Mouse (Mus musculus): ENCODE data around the gene Tpp1.
"Not testable (repeated sequence)": the region's sequence is repeated elsewhere in the genome, so short reads cannot be mapped to it uniquely, and the experiment has no call there.

Tpp1 gene

DNA sequence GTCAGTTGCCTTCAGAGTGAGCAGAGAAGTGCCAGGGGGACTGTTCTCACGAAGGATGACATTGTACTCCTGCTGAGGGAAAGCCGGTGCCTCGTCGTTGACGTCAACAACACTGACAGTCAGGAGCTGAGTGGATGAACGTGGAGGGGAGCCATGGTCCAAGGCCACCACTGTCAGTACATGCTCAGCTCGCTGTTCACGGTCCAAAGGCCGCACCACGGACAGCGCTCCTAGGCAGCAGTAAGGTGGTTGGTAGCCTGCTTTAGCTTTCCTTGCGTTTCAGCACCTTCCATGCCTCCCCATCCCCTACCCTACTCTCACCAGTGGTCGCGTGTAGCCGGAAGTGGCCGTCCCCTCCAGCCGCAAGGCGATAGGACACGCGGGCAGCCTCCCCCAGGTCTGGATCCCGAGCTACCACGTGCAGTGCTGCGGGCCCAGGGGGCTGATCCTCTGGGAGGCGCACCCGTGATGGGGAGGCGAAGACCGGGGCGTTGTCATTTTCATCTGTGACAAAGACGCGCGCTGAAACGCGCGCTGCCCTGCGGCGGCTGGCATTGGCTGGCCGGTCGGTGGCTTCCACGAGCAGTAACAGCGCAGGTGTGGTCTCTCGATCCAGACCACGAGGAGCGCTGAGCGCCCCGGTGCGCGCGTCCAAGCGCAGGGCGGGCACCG, 9.9 kb upstream of the Tpp1 start:
- no peak for DNase-seq

DNA sequence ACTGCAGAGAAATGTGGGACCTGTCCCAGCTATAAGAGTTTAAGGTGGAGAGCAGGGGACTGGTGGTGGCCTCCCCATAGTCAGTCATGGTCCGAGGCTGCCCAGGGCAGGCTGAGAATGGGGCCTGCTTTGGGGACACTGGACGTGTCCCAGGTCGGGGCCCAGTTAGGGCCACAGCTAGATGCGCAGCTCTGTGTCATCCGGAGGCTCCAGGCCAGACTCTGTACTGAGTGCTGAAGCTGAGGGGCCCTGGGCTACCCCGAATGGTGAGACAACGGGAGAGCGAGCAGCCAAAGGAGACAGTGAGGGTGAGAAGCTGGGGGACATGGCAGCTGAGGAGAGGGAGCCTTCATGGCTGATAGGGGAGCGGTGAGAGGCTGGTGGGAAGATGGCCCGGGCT, 1.2 kb upstream of the Tpp1 start:
- no peak for DNase-seq

DNA sequence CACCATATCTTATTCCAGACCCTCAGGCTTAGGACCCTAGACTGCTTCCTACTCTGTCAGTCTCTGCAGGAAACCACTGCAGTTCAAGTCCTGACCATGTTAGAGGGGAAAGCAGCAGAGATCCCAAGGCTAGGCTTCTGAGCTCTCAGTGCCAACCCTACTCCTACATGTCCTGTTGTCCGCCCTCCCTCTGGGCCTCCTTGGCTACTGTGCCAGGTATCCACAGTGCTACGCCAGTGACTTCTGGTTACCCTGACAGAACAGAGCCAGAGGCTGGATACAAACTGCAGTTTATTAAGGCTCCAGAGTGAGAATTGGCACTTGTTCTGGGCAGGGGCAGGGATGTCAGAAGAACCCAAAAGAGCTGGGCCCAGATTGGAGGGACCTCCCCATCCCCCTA, 681 bp upstream of the Tpp1 start:
- DNase-seq: no peak

DNA sequence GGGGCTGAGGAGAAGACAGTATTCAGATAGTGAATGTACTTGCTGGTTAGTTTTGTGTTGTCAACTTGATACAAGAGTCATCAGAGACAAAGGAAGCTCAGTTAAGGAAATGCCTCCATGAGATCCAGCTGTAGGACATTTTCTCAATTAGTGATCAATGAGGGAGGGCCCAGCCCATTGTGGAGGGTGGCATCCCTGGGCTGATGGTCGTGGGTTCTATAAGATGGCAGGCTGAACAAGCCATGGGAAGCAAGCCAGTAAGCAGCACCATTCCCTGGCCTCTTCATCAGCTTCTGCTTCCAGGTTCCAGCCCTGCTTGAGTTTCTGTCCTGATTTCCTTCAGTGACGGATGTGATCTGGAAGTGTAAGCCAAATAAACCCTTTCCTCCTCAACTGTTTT, 4.3 kb downstream of the Tpp1 start:
- no peak for DNase-seq

DNA sequence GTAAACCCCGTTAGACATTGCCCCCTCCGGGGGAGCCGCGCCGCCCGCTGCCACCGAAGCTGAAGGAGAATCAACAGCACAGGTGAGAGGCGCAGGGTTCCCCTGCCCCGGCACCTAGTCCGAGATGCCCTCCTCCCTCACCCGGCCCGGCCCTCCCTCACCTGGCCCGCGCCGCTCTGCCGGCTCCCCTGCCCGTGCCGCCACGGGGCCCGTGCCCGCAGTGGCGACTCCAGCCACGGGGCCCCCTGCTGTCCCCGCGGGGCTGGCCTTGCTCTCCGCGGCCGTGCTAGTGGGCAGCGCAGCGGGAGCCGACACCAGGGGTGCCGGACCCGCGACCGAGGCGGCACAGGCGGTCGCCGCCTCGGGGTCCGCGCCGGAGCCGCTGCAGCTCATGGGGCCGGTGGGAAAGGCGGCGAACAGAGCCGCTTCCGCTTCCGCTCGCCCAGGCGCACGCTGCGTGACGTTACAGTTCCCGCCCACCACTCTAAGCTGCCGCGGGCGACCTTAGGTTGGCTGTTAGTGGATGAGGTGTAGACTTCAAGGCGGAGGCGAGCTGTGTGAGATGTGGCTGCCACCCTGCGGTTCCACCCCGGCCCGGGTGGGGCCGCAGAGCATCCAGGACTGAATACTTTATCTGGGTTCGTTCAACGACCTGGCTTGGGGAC, 8.0 kb downstream of the Tpp1 start, which contains the start of gene Taf10:
Taf10 (minus strand) TSS at position 436 of the 665 bp plus-strand sequence.
- peak; percentile 87 for DNase-seq

GRCm38 (mm10) chr7:105743246-105743925, 8.6 kb downstream of the Tpp1 start:
- not testable (repeated sequence) for DNase-seq

- DNase-seq: not testable (repeated sequence)
These were observed 9.4 kb downstream of the Tpp1 start for GRCm38 (mm10) chr7:105742539-105743215.

GRCm38 (mm10) chr7:105741978-105742377, 10.1 kb downstream of the Tpp1 start:
- DNase-seq: no peak

DNA sequence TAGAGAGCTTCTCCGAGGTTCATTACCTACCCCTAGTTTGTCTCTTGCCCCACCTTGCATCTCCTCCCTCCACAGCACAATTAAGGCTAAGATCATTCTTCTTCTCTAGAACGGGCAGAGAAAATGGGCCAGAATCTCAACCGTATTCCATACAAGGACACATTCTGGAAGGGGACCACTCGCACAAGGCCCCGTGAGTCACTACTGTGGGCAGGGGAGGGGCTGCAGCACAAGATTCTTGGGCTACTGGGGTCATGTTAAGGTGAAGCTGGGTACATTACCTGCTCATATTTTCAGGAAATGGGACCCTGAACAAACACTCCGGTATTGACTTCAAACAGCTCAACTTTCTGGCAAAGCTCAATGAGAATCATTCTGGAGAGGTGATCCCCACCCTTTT, 11.2 kb downstream of the Tpp1 start:
- no peak for DNase-seq

DNA sequence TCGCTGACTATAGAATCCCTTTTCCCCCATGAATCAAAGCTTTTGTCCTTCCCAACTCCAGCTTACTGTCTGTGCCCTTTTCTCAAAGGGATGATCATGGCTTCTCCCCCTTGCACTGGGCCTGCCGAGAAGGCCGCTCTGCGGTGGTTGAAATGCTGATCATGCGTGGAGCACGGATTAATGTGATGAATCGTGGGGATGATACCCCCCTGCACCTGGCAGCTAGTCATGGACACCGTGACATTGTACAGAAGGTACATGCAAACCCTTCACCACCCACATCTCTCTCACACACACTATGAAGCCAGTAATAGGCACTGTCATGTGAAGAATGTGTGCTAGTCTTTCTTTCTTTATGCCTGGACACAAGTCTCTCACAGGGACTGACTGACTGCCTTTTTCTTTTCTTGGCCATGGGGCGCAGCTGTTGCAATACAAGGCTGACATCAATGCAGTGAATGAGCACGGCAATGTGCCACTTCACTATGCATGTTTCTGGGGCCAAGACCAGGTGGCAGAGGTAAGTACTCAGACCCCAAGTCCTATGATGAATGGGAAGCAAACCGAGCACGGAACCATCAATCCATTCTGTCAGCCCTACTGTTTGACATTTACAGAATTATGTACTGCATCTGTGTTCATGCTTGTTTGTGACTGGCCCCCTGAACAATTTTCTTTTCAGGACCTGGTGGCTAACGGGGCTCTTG, 11.8 kb downstream of the Tpp1 start:
- DNase-seq: no peak

DNA sequence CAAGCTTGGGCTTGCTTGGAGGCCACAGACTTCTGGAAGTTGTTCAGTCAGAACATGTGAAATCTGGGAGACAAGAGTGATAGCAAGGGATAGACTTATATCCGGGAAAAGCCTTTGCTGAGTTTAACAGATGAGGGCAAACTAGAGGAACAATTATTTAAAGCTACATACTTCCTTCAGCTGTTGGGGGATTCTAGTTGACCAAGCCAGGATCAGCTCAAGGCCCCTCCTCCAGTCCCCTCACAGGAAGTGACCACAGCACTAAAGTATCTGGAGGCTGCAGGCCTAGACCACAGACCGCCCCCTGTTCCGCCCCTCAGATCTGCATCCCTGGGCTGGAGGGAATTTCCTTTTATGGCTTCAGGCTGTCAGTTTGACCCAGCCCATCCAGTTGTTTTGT, 13.1 kb downstream of the Tpp1 start:
- DNase-seq: no peak

DNA sequence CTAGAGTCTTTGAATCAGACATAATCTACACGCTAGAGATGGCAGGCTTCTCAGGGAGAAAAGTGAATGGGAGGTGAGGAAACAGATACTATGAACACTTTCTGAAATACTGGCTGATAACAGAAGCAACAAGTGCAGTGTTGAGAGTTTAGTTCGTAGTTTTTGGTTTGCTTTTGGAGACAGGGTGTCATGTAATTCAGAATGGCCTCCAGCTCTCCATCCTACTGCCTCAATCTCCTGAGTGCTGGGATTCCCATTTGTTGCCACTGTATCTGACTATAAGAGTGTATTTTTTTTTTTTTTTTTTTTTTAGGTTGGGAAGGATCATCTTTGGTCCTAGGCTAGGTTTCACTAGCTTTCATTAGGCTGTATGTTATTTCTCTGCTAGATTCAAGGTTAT, 13.7 kb downstream of the Tpp1 start:
- no peak for DNase-seq

DNA sequence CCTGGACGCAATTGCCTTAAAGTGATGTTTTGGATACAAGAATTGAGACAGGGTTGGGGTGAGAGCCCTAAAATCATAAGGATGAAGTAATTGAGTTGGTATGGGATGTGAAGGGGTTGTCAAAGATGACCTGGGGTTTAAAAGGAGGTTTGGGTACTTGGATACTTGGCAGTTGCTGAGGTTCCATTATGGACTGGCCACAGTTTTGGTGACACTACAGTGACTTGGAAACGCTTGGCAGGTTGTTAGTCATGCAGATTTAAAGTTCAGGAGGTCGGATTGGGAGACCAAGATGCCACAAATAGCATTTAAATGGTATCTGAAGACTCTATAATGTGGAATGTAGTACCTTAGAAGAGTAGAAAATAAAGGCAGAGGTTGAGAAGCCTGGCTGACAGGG, 14.4 kb downstream of the Tpp1 start:
- DNase-seq: no peak

DNA sequence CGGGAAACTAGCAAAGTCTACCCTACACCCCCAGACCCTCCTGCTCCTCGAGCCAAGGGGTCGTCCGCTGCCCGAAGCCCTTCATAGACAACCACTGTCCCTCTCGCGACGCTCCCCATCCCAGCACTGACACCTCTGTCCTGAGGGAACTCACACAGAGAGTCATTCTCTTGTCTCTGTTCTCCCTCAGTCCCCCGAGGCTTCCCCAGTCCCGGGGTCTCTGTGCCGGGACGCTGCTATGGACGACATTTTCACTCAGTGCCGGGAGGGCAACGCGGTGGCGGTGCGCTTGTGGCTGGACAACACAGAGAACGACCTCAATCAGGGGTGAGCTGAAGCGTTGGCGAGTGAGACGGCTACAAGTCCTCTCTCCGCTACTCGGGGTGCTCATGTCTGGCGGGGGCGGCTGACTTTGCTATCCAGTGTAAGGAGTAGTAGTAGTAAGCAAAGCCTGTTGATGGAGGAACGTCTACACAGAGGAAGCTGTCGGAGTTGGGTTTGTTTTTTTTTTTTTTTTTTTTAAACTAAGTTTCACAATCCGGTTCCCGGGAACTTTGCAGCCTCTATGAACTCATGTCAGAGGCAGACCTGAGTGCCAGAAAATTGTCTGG, 15.0 kb downstream of the Tpp1 start, which contains the start of gene Rrp8:
Rrp8 (minus strand) TSS at position 475 of the 611 bp plus-strand sequence.
- DNase-seq: no peak

DNA sequence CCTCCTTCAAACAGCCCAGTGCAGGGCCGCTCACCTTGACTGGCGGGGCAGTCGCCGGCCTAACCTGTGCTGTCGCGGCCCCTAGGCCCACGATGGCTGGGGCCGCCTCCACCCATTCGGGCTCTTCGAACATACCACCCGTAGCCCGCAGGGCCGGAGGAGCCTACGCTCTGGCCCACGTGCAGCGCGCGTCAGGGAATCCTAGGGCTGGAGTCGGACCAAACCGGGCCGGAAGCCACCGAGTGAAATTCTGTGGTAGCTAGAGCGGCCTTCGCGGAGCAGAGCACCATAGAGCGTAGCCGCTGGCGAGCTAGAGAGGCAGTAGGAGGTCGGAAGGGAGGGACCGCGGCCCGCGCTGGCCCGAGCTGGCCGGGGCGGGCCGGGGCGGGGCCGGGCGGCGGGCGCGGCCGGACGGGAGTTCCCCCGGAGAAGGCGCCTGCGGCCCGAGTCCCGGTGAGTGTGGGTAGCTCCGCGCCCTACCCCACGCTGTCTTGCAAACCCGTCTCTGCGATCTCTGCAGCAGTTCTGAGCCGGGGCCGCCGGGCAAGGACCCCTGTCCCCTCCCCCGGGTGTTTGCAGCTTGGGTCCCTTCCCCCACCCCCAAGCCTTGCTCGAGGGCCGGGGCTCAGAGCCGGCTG, 15.7 kb downstream of the Tpp1 start, which contains the start of gene Ilk:
Ilk (plus strand) TSS at position 329 of the 638 bp plus-strand sequence.
- peak; percentile 93 for DNase-seq

GRCm38 (mm10) chr7:105735464-105735863, 16.6 kb downstream of the Tpp1 start:
- DNase-seq: not testable (repeated sequence)

GRCm38 (mm10) chr7:105734826-105735225, 17.2 kb downstream of the Tpp1 start:
- no peak for DNase-seq

- no peak for DNase-seq
These were observed 18.2 kb downstream of the Tpp1 start for GRCm38 (mm10) chr7:105733836-105734235.

DNA sequence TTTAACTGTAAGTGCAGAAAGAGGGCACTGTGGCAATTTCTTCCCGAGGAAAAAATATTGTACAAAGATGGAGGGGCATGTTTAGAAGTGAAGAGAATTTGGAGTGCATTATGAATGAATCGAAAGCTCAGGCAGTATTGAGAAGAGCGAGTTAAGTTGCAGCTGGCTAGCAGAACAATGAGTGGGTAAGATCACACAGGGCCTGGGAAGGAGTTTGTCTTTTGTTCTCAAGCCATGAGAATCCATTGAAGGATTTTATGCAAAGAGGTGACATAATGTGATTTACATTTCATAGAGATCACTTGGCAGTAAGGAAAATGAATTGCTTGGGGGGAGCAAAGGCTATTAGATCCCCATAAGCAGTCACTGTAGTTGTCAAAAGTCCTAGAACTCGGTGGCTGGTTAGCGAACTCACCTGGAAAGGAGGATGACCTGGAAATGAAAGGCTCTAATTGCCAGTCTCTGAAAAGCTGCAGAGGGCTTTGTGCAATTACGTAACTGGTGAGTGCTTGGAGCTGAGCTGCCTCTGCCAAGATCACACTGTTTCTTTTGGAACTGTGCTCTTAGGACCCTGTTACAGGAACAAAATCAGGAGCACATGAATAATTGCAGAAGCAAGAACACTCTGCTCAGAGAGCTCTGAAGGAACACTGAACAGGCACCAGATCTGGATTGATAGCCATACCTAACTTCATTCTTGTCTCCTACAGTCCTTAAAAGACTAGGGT, 23.2 kb downstream of the Tpp1 start:
- peak; percentile 51 for DNase-seq

GRCm38 (mm10) chr7:105726980-105727325, 25.1 kb downstream of the Tpp1 start:
- no peak for DNase-seq
